Mouse (Mus musculus) lung, postnatal 0 days (tissue): ENCODE measurements around the gene Ahr. TPM values are rescaled to one million over a fixed set of nuclear protein-coding genes. Genes with fewer than 3 reads are reported as not detected.

ENCODE experiments used
- ATAC-seq: fragments of 200-750 bp; cut with Nextera tagmentation; 2 replicates; pipeline ENCODE4 v1.8.0; 2017; ENCODE audit warnings: moderate library complexity
- DNase-seq: peaks from one replicate; pipeline ENCODE4 v3.0.0-alpha.2; 2016; ENCODE audit warnings: low spot score
- H3K27ac ChIP-seq: fragments of 300-500 bp; sonication (generic); 2 replicates; pipeline ENCODE4 v1.5.1; 2014; ENCODE audit warnings: antibody characterized with exemption, mild to moderate bottlenecking, low read length, mixed read lengths
- H3K27me3 ChIP-seq: fragments of 300-500 bp; sonication (generic); replicated peaks from 2 replicates; pipeline ENCODE4 v1.6.1; 2014; ENCODE audit warnings: low read length, mixed read lengths; ENCODE audit not compliant: insufficient read depth
- H3K36me3 ChIP-seq: fragments of 300-500 bp; sonication (generic); 2 replicates; pipeline ENCODE4 v1.6.1; 2014; ENCODE audit warnings: low read length, mixed read lengths; ENCODE audit not compliant: insufficient read depth
- H3K4me1 ChIP-seq: fragments of 300-500 bp; sonication (generic); 2 replicates; pipeline ENCODE4 v1.6.1; 2014; ENCODE audit warnings: antibody characterized with exemption, low read depth, low read length, mixed read lengths; ENCODE audit not compliant: insufficient read depth
- H3K4me2 ChIP-seq: fragments of 300-500 bp; sonication (generic); replicated peaks from 2 replicates; pipeline ENCODE4 v1.6.1; 2014; ENCODE audit warnings: low read depth, mild to moderate bottlenecking, low read length, moderate library complexity, mixed read lengths
- H3K4me3 ChIP-seq: fragments of 300-500 bp; sonication (generic); 2 replicates; pipeline ENCODE4 v1.5.1; 2014; ENCODE audit warnings: low read depth, low read length
- H3K9ac ChIP-seq: fragments of 300-500 bp; sonication (generic); replicated peaks from 2 replicates; pipeline ENCODE4 v1.6.1; 2014; ENCODE audit warnings: low read depth, mild to moderate bottlenecking
- H3K9me3 ChIP-seq: fragments of 300-500 bp; sonication (generic); 2 replicates; pipeline ENCODE4 v1.6.1; 2016; ENCODE audit warnings: low read length, mixed read lengths
- CTCF ChIP-seq: IDR thresholded peaks from 2 replicates; pipeline ENCODE4 v1.5.1; 2016; ENCODE audit warnings: antibody characterized with exemption, mild to moderate bottlenecking
- EP300 ChIP-seq: IDR thresholded peaks from 2 replicates; pipeline ENCODE4 v1.6.1; 2016; ENCODE audit warnings: antibody characterized with exemption, mild to moderate bottlenecking, control low read depth
- WGBS: fragments of 180-500 bp; shearing (Covaris S2); extraction: QIAGEN DNeasy Blood & Tissue Kit; methylation state at CpG from one replicate; pipeline ENCODE4 v1.1.7; 2014; 5-methylcytosine and 5-hydroxymethylcytosine counted together
- polyA plus RNA-seq: library from polyadenylated mRNA; unstranded; fragments of >200 nt; fragmentation: Nextera tagmentation; extraction: Ambion mirVana; gene quantifications from 2 replicates; pipeline ENCODE4 v1.2.1, GENCODE M21; 2015

Gene Ahr
- polyA plus RNA-seq, 1 experiment from 2014 or later, result 25.1 TPM

DNA sequence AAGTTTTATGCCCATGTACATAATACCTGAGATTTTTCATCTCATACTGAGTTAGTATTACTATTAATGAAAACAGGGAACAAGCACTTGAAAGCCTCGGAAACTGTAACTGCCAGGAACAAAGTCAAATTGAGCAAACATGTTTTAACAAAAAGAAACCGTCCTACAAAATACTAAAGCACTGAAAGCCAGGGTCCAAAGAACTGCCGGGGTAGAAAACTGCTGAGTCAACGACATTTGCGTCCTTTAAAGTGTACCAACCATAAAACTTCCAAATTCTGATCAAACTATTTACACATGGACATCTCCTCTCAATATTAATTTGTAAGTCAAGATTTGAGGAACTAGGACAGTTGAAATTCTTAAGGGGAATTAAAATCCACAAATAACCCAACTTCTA lies 1.7 kb downstream of the Ahr start:
- ATAC-seq, result no peak
- TF ChIP-seq CTCF, result no peak
- TF ChIP-seq EP300, result no peak
- no peaks in the 10 kb centered on the region for H3K27me3 ChIP-seq

DNA sequence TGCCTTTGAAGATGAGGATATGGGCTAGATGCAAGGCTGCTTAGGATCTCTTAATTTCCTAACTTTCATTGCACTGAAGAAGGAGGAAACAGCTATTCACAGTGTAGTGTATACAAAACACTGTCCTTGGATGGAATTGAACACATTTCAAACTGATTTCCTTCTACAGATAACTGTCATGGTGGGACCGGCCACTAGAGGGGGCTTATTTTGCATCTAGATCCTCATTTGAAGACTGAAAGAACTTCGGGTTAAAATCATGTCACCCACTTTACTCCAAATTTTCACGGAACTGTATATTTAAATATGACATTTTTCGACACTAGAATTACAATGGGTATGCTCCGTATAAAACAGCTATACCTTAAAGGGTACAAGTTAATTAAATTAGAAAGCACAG lies 2.7 kb downstream of the Ahr start:
- peak overlapping the region; percentile 69; the same call in 1 of the 2 replicates for H3K4me3 ChIP-seq
- H3K9ac ChIP-seq, result no peak overlapping the region
- ATAC-seq (no peak), DNase-seq (peak; percentile 77)
- H3K27me3 ChIP-seq, result no peaks in the 10 kb centered on the region
- H3K27ac ChIP-seq, result no peak overlapping the region; the same call in 1 of the 2 replicates
- H3K4me1 ChIP-seq, result no peaks in the 10 kb centered on the region; the same call in 1 of the 2 replicates
- H3K4me2 ChIP-seq, result peak overlapping the region; percentile 87
- no peaks in the 10 kb centered on the region for H3K9me3 ChIP-seq
- H3K36me3 ChIP-seq, result no peaks in the 10 kb centered on the region
- TF ChIP-seq CTCF, result peak; percentile 76
- 0 out of 2 replicates have a peak, but pooled peaks have one; percentile 24 for TF ChIP-seq EP300
- 5% methylated on average over 5 of the region's 5 CpGs for WGBS

More for the DNA sequence above, 1.7 kb downstream of the Ahr start:
- H3K27ac ChIP-seq, result 0 out of 2 replicates have a peak overlapping the region, but pooled peaks have one; percentile 34
- peak overlapping the region; percentile 69 for H3K4me3 ChIP-seq
- H3K4me2 ChIP-seq, result peak overlapping the region; percentile 87
- no peaks in the 10 kb centered on the region; the same call in 1 of the 2 replicates for H3K4me1 ChIP-seq
- no peak for DNase-seq
- 42% methylated on average over 5 of the region's 5 CpGs for WGBS
- H3K9me3 ChIP-seq, result no peaks in the 10 kb centered on the region
- no peaks in the 10 kb centered on the region for H3K36me3 ChIP-seq
- no peak overlapping the region for H3K9ac ChIP-seq

DNA sequence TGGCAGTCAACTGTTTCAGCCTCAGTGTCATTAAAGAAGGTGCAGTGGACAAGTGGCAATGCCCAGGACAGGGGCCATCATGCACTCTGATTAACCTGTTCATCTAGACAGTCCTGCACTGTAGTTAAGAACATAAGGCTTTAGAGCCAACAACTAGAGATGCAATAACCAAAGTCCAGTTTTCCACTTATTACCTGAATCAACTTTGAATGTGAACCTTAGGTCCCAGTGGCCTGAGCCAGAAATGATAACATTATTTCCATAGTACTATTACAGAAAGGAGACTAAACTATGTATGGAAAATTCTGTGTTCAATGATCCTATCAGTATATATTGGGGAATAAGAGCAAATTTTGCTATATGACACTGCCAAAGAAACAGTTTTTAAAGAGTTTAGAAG lies 4.3 kb downstream of the Ahr start:
- H3K4me3 ChIP-seq, result no peak overlapping the region
- no peaks in the 10 kb centered on the region for H3K9me3 ChIP-seq
- no peak for TF ChIP-seq EP300
- TF ChIP-seq CTCF, result no peak
- H3K27me3 ChIP-seq, result no peaks in the 10 kb centered on the region
- no peaks in the 10 kb centered on the region; the same call in 1 of the 2 replicates for H3K4me1 ChIP-seq
- H3K4me2 ChIP-seq, result peak overlapping the region; percentile 87
- no peak overlapping the region for H3K9ac ChIP-seq
- 0 out of 2 replicates have a peak overlapping the region, but pooled peaks have one; percentile 2 for H3K27ac ChIP-seq
- no peaks in the 10 kb centered on the region for H3K36me3 ChIP-seq
- DNase-seq (no peak), ATAC-seq (no peak)

GRCm38 (mm10) chr12:35527429-35527828 lies 7.4 kb downstream of the Ahr start:
- no peak overlapping the region for H3K4me3 ChIP-seq

GRCm38 (mm10) chr12:35522585-35523103 lies 12.2 kb downstream of the Ahr start:
- H3K36me3 ChIP-seq, result no peaks in the 10 kb centered on the region
- H3K4me2 ChIP-seq, result no peak overlapping the region
- H3K9me3 ChIP-seq, result no peaks in the 10 kb centered on the region
- no peaks in the 10 kb centered on the region for H3K27me3 ChIP-seq
- H3K4me1 ChIP-seq, result no peaks in the 10 kb centered on the region
- WGBS, result 74% methylated on average over 9 of the region's 9 CpGs
- no peak overlapping the region for H3K4me3 ChIP-seq
- peak; percentile 43 for DNase-seq
- TF ChIP-seq CTCF, result no peak
- peak; percentile 96 for TF ChIP-seq EP300
- H3K9ac ChIP-seq, result no peak overlapping the region
- peak; percentile 74 for ATAC-seq
- H3K27ac ChIP-seq, result peak overlapping the region; percentile 48

More at GRCm38 (mm10) chr12:35527429-35527828, 7.4 kb downstream of the Ahr start:
- ATAC-seq, result peak; percentile 77
- no peaks in the 10 kb centered on the region for H3K27me3 ChIP-seq
- 33% methylated on average over 6 of the region's 6 CpGs for WGBS
- H3K4me1 ChIP-seq, result no peaks in the 10 kb centered on the region
- peak; percentile 63 for DNase-seq
- 0 out of 2 replicates have a peak overlapping the region, but pooled peaks have one; percentile 17 for H3K4me2 ChIP-seq
- TF ChIP-seq EP300 (peak; percentile 78), CTCF (no peak)
- H3K27ac ChIP-seq, result 0 out of 2 replicates have a peak overlapping the region, but pooled peaks have one; percentile 27
- H3K9me3 ChIP-seq, result no peaks in the 10 kb centered on the region
- H3K9ac ChIP-seq, result no peak overlapping the region
- no peaks in the 10 kb centered on the region for H3K36me3 ChIP-seq

DNA sequence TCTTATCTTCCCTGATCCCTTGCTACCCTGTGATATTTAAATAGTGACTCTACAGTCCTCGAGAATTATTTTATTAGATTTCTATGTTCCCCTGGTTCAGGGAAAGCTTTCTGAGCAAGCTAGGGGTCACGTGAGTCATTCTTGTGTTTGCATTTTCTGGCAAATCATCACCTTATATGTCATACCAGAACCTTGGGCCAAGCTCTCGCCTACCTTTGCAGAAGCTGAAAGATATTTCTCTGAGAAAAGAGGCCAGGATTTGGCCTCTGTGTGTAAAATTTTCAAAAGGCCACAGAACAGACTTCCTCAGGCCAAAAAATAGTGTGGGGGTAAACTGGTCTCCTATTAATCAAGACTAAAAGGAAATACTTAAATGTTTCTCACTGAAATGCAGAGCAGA lies 19.2 kb downstream of the Ahr start:
- ATAC-seq, result no peak
- 30% methylated on average over 3 of the region's 3 CpGs for WGBS
- no peak for DNase-seq

More for the DNA sequence above, 19.2 kb downstream of the Ahr start:
- H3K9me3 ChIP-seq, result no peaks in the 10 kb centered on the region
- TF ChIP-seq EP300 (no peak), CTCF (no peak)
- H3K27me3 ChIP-seq, result no peaks in the 10 kb centered on the region
- H3K36me3 ChIP-seq, result no peaks in the 10 kb centered on the region
- H3K4me1 ChIP-seq, result 0 out of 2 replicates have a peak, but pooled peaks cover 4% of the 10 kb centered on the region
- no peak overlapping the region for H3K4me2 ChIP-seq
- H3K4me3 ChIP-seq, result no peak overlapping the region
- H3K27ac ChIP-seq, result no peak overlapping the region
- H3K9ac ChIP-seq, result no peak overlapping the region
